Mouse (Mus musculus) lung, adult 2 months (tissue): Measurements from ENCODE around the gene Tnfrsf25. TPM values are rescaled to one million over a fixed set of nuclear protein-coding genes. Genes with fewer than 3 reads are reported as not detected.

Experiments
- DNase-seq: peaks from one replicate; pipeline ENCODE4 v3.0.0; 2022
- H3K4me1 ChIP-seq: fragments of 200-500 bp; 2 replicates; pipeline ENCODE4 v1.6.1; 2011; ENCODE audit warnings: low read length; ENCODE audit not compliant: control insufficient read depth, insufficient read depth
- H3K4me3 ChIP-seq: fragments of 200-500 bp; replicated peaks from 2 replicates; pipeline ENCODE3; 2011; ENCODE audit warnings: low read depth, mild to moderate bottlenecking, control low read depth, low read length; ENCODE audit errors: extremely low read depth
- CTCF ChIP-seq: fragments of 200-500 bp; IDR thresholded peaks from 2 replicates; pipeline ENCODE4 v1.5.1; 2011; ENCODE audit warnings: mild to moderate bottlenecking, low read length, control low read depth; ENCODE audit not compliant: insufficient read depth
- POLR2A ChIP-seq: fragments of 200-500 bp; IDR thresholded peaks from 2 replicates; pipeline ENCODE4 v1.6.1; 2011; ENCODE audit warnings: low read depth, mild to moderate bottlenecking, control low read depth, low read length, borderline replicate concordance; ENCODE audit errors: extremely low read depth
- WGBS: fragments of 180-500 bp; shearing (Covaris S2); methylation state at CpG from one replicate; pipeline ENCODE4 v1.1.7; 2018; 5-methylcytosine and 5-hydroxymethylcytosine counted together
- polyA plus RNA-seq: library from polyadenylated mRNA; depleted of rRNA; stranded (reverse); fragments of >200 nt; gene quantifications from 2 replicates; pipeline ENCODE4 v1.2.3, GENCODE M21; 2012; rRNA removed

The Tnfrsf25 gene
- polyA plus RNA-seq, 1 experiment: 8.1 TPM

DNA sequence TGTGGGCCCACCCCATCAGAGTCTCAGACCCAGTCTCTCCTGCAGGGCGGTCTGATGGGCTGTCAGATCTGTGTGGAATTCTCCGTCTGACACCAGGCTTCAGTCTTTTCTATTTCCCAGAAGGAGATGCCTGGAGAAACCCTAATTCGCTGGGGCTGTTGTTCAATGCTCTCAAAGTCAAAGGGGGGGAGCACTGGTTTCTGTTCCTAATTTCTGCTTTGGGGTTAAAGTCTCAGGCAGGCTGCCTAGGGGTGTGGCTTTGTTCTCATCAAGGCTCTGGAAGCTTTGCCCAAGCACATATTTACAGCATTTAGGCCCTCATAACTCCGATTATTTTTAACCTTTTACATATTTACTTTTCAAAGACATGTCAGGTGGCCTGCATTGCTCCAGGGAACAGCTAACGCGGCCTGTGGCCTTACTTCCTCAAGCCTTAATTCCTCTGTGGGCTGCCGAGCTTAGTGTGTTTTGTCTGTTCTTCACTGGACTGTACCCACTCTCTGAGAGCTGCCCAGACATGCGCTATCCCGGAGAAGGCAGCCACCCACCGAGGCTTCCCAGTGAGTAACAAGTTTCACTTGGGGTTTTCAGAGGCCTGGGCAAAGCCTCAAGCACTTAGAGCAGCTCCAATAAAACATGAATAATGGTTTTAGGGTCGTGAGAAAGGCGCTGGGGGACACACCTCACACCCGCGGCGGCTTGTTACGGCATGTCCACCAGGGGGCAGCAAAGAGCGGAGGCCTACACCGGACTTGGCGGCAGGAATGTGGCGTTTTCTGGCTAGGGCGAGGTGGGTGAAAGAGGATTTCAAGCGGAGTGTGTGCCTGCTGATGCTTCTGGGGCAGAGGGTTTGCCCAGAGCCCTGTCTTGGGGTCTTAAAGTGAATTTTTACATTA, 49.5 kb downstream of the Tnfrsf25 start:
- TF ChIP-seq POLR2A (no peak), CTCF (peak; percentile 70)
- H3K4me1 ChIP-seq: no peaks in the 10 kb centered on the region
- 19% methylated on average over 22 of the region's 22 CpGs for WGBS
- DNase-seq: peak; percentile 87
- H3K4me3 ChIP-seq: no peak overlapping the region

DNA sequence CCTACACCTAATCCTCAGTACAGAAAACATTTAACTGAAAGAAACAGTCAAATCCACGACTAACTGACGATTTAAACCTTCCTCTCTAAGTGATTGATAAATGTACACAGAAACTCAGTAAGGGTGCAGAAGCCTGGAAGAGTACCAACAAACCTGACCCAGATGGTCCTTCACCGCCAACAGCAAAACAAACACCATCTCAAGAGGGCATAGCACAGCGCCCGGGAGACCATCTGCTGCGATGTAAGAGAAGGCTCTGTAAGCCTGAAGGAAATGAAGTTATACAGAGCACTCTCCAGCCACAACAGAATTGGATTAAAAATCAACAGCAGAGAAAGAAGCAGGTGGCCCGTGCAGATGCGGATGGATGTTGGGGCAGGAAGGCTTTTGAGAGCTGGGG, 52.3 kb downstream of the Tnfrsf25 start:
- H3K4me3 ChIP-seq: no peak overlapping the region
- no peak for TF ChIP-seq POLR2A
- no peak for TF ChIP-seq CTCF
- H3K4me1 ChIP-seq: no peaks in the 10 kb centered on the region
- no peak for DNase-seq
- 42% methylated on average over 8 of the region's 8 CpGs for WGBS

DNA sequence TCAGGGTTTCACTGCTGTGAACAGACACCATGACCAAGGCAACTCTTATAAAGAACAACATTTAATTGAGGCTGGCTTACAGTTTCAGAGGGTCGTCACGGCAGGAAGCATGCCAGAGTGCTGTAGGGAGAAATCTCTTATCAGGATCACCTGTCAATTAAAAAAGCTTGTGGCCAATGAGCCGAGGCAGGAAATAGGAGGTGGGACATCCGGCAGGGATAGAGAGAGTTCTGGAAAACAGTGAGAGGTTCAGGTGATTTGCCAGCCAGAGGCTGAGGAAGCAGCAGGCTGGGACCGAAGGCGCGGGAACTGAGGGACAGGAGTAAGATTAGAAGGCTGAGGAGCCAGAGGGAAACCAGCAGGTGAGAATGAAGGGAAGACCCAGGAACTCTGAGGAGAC, 53.4 kb downstream of the Tnfrsf25 start:
- no peak for DNase-seq
- Histone ChIP-seq H3K4me1 (no peaks in the 10 kb centered on the region), H3K4me3 (no peak overlapping the region)
- no peak for TF ChIP-seq CTCF
- no peak for TF ChIP-seq POLR2A
- 70% methylated on average over 7 of the region's 7 CpGs for WGBS

Other genes starting within 250 kb of the Tnfrsf25 start
- 30.8 and 45.8 TPM in 2 replicates for gene Dnajc11, start 182.2 kb upstream of the Tnfrsf25 start, polyA plus RNA-seq
- gene Thap3, start 126.9 kb upstream of the Tnfrsf25 start, polyA plus RNA-seq: 64.2 and 72.5 TPM in 2 replicates
- gene Phf13, start 119.7 kb upstream of the Tnfrsf25 start, polyA plus RNA-seq: 8.9 TPM in 2 replicates
- gene Klhl21, start 107.1 kb upstream of the Tnfrsf25 start, polyA plus RNA-seq: 43.6 and 48.6 TPM in 2 replicates
- 15.9 and 21.6 TPM in 2 replicates for gene Zbtb48, start 88.3 kb upstream of the Tnfrsf25 start, polyA plus RNA-seq
- 0.08 TPM in 1 of 2 replicates, not detected in the other for gene Tas1r1, start 77.4 kb upstream of the Tnfrsf25 start, polyA plus RNA-seq
- gene Nol9, start 76.6 kb upstream of the Tnfrsf25 start, polyA plus RNA-seq: 16.7 and 18.2 TPM in 2 replicates
- 46.7 and 49.9 TPM in 2 replicates for gene Plekhg5, start 43.4 kb upstream of the Tnfrsf25 start, polyA plus RNA-seq
- 9.8 and 16.3 TPM in 2 replicates for gene Espn, start 36.4 kb downstream of the Tnfrsf25 start, polyA plus RNA-seq
- gene Hes2, start 42.9 kb downstream of the Tnfrsf25 start, polyA plus RNA-seq: 5.4 and 6.2 TPM in 2 replicates
- gene Acot7, start 62.2 kb downstream of the Tnfrsf25 start, polyA plus RNA-seq: 118 and 125 TPM in 2 replicates
- gene Gpr153, start 158.3 kb downstream of the Tnfrsf25 start, polyA plus RNA-seq: 40.0 and 45.6 TPM in 2 replicates
- 0.09 TPM in 1 of 2 replicates, not detected in the other for gene Hes3, start 175.7 kb downstream of the Tnfrsf25 start, polyA plus RNA-seq
- gene Icmt, start 181.3 kb downstream of the Tnfrsf25 start, polyA plus RNA-seq: 32.2 and 36.4 TPM in 2 replicates
- gene Rnf207, start 203.1 kb downstream of the Tnfrsf25 start, polyA plus RNA-seq: 5.8 and 5.9 TPM in 2 replicates
- gene Rpl22, start 209.8 kb downstream of the Tnfrsf25 start, polyA plus RNA-seq: 20.3 and 43.0 TPM in 2 replicates
- gene Chd5, start 222.7 kb downstream of the Tnfrsf25 start, polyA plus RNA-seq: 0.85 and 0.99 TPM in 2 replicates